Mouse (Mus musculus) heart, adult 2 months (tissue): ENCODE measurements around the gene Car7.

Experiments used
- CTCF ChIP-seq: fragments of 200-600 bp; IDR thresholded peaks from 2 replicates; pipeline ENCODE4 v1.8.1; 2022; ENCODE audit warnings: antibody characterized with exemption, mild to moderate bottlenecking, moderate library complexity
- EP300 ChIP-seq: fragments of 200-500 bp; IDR thresholded peaks from 2 replicates; pipeline ENCODE4 v1.6.1; 2011; ENCODE audit warnings: low read depth, low read length, control low read depth; ENCODE audit not compliant: insufficient read depth
- POLR2A ChIP-seq: fragments of 200-500 bp; IDR thresholded peaks from 2 replicates; pipeline ENCODE4 v1.6.1; 2011; ENCODE audit warnings: mild to moderate bottlenecking, low read depth, low read length, control low read depth; ENCODE audit not compliant: insufficient read depth

DNA sequence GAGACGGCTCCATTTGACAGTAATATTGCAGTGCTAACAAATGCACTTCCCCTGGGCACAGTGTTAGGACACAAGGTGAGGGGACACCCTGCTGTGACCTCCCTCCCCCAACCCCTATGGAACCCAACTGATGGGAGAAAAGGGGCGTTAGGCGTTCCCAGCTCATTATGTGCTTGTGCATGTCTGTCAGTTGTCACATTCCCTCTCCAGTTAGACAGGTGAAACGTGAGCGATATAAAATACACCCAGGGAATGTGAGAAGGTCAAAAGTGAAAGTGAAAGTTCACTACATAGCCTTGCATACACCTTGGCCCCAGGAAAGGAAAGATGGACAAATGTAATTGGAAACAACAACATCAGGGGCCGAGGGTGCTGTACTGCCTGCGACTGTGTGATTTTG is 889 bp downstream of the Car7 start:
- TF ChIP-seq CTCF (no peak), POLR2A (0 out of 2 replicates have a peak, but pooled peaks have one; percentile 16), EP300 (no peak)
